In genomic region chr7:101107073-101107810, GRCm38 (mm10) we compare ENCODE assay signal across 8 mouse cellular contexts. TPM values are rescaled to one million over a fixed set of nuclear protein-coding genes. Genes with fewer than 3 reads are reported as not detected.
A peak's percentile ranks its signal among the peaks of the same experiment; 100 is the strongest.
DNase-seq lines count a peak whose midpoint lies in the region; ATAC-seq and TF ChIP-seq lines count a peak whose summit lies in the region.

No protein-coding gene starts in this region.

- TF ChIP-seq RAD21 in MEL (IDR thresholded peaks at IDR 0.05; ENCODE audit: low read depth, low read length) = no peak

- H3K27ac ChIP-seq in kidney, postnatal 0 days = peak overlapping the region; percentile 96
- no peak overlapping the region for H3K27ac ChIP-seq in MEL (ENCODE audit: control insufficient read depth, low read depth, low read length)
- peak overlapping the region; percentile 98; the same call in 1 of the 2 replicates for H3K27ac ChIP-seq in forebrain, embryonic 11.5 days (ENCODE audit: low read depth, low read length)
- H3K27ac ChIP-seq in limb, embryonic 14.5 days (replicated peaks; ENCODE audit: low read depth, low read length) = peak overlapping the region; percentile 97

- H3K36me3 ChIP-seq in kidney, postnatal 0 days (ENCODE audit: insufficient read depth, low read length) = no peaks in the 10 kb centered on the region
- peaks cover 0 to 10% of the 10 kb centered on the region in 2 experiments; a peak in 3 of 4 replicates for H3K36me3 ChIP-seq in MEL (ENCODE audit: control insufficient read depth in 1 of 2, insufficient read depth in 2 of 2, low read length in 2 of 2)
- H3K36me3 ChIP-seq in forebrain, embryonic 11.5 days (ENCODE audit: control insufficient read depth, insufficient read depth, low read length) = peaks cover 3% of the 10 kb centered on the region; the same call in 1 of the 2 replicates
- H3K36me3 ChIP-seq in limb, embryonic 14.5 days (ENCODE audit: control insufficient read depth, insufficient read depth, low read length) = peaks cover 12% of the 10 kb centered on the region; the same call in 1 of the 2 replicates
- no peaks in the 10 kb centered on the region for H3K36me3 ChIP-seq in splenic B cell, adult 2 months (ENCODE audit: control insufficient read depth, insufficient read depth, low read length, poor library complexity, severe bottlenecking)

- peak overlapping the region; percentile 80; the same call in 1 of the 2 replicates for H3K9ac ChIP-seq in kidney, postnatal 0 days (ENCODE audit: low read depth, low read length)
- peak overlapping the region; percentile 80 for H3K9ac ChIP-seq in MEL (ENCODE audit: control insufficient read depth, low read depth, low read length, poor library complexity, severe bottlenecking)
- peak overlapping the region; percentile 93 for H3K9ac ChIP-seq in forebrain, embryonic 11.5 days (ENCODE audit: low read length)
- H3K9ac ChIP-seq in limb, embryonic 14.5 days (ENCODE audit: low read depth, low read length, severe bottlenecking) = peak overlapping the region; percentile 78

- no peak for TF ChIP-seq CTCF in kidney, postnatal 0 days (IDR thresholded peaks at IDR 0.05; ENCODE audit: low read depth)
- no peak for TF ChIP-seq CTCF in MEL (IDR thresholded peaks at IDR 0.05 in 2 of 3, conservative IDR thresholded peaks at IDR 0.05 in 1 of 3; ENCODE audit: control insufficient read depth in 1 of 3, insufficient read depth in 1 of 3, low read depth in 2 of 3, low read length in 3 of 3, poor library complexity in 1 of 3, severe bottlenecking in 1 of 3)

- no peaks in the 10 kb centered on the region for H3K27me3 ChIP-seq in kidney, postnatal 0 days (ENCODE audit: insufficient read depth, low read length)
- H3K27me3 ChIP-seq in MEL (ENCODE audit: control insufficient read depth in 1 of 2, insufficient read depth in 2 of 2, low read length in 2 of 2) = peaks cover 0 to 3% of the 10 kb centered on the region in 2 experiments; a peak in 3 of 4 replicates
- H3K27me3 ChIP-seq in forebrain, embryonic 11.5 days (ENCODE audit: control insufficient read depth, insufficient read depth, low read length) = no peaks in the 10 kb centered on the region
- H3K27me3 ChIP-seq in limb, embryonic 14.5 days (ENCODE audit: control insufficient read depth, insufficient read depth, low read length) = no peaks in the 10 kb centered on the region
- no peaks in the 10 kb centered on the region for H3K27me3 ChIP-seq in splenic B cell, adult 2 months (ENCODE audit: control insufficient read depth, insufficient read depth, low read length, poor library complexity, severe bottlenecking)

- peak overlapping the region; percentile 90 for H3K4me2 ChIP-seq in kidney, postnatal 0 days (ENCODE audit: low read length)
- peak overlapping the region; percentile 87 for H3K4me2 ChIP-seq in forebrain, embryonic 11.5 days (ENCODE audit: low read depth, low read length, severe bottlenecking)
- H3K4me2 ChIP-seq in limb, embryonic 14.5 days (replicated peaks; ENCODE audit: low read depth, low read length, severe bottlenecking) = peak overlapping the region; percentile 92

- peak overlapping the region; percentile 78 for H3K4me3 ChIP-seq in kidney, postnatal 0 days (replicated peaks; ENCODE audit: low read depth, low read length)
- peak overlapping the region; percentile 36 to 63 for H3K4me3 ChIP-seq in MEL (ENCODE audit: control insufficient read depth in 1 of 2, insufficient read depth in 1 of 2, low read depth in 2 of 2, low read length in 2 of 2)
- H3K4me3 ChIP-seq in forebrain, embryonic 11.5 days (ENCODE audit: low read depth, low read length) = peak overlapping the region; percentile 88
- peak overlapping the region; percentile 60 for H3K4me3 ChIP-seq in limb, embryonic 14.5 days (replicated peaks; ENCODE audit: low read length)

- H3K4me1 ChIP-seq in kidney, postnatal 0 days (replicated peaks; ENCODE audit: insufficient read depth, low read length) = peaks cover 4% of the 10 kb centered on the region; the same call in 1 of the 2 replicates
- H3K4me1 ChIP-seq in MEL (ENCODE audit: control insufficient read depth in 1 of 2, insufficient read depth in 2 of 2, low read length in 2 of 2) = peaks cover 0 to 15% of the 10 kb centered on the region in 2 experiments
- H3K4me1 ChIP-seq in forebrain, embryonic 11.5 days (replicated peaks; ENCODE audit: control insufficient read depth, insufficient read depth, low read length) = peaks cover 7% of the 10 kb centered on the region; the same call in 1 of the 2 replicates
- peaks cover 11% of the 10 kb centered on the region for H3K4me1 ChIP-seq in limb, embryonic 14.5 days (ENCODE audit: control insufficient read depth, insufficient read depth, low read length)

- TF ChIP-seq POLR2A in MEL (IDR thresholded peaks at IDR 0.05; ENCODE audit: control insufficient read depth in 1 of 2, insufficient read depth in 1 of 2, low read depth in 1 of 2, low read length in 2 of 2, poor library complexity in 1 of 2) = no peak; a peak in 1 of 4 replicates
- no peak for TF ChIP-seq POLR2A in limb, embryonic 14.5 days (IDR thresholded peaks at IDR 0.05; ENCODE audit: borderline replicate concordance, extremely low read depth, insufficient read depth, insufficient read length)

- no peak for ATAC-seq in kidney, postnatal 0 days (replicated peaks; ENCODE audit: low FRiP score, low read depth)
- ATAC-seq in forebrain, embryonic 11.5 days (replicated peaks; ENCODE audit: low FRiP score) = peak; percentile 4
- ATAC-seq in limb, embryonic 14.5 days (ENCODE audit: low FRiP score, low read depth) = no peak

- DNase-seq in kidney, postnatal 0 days (ENCODE audit: low spot score) = peak; percentile 41
- no peak for DNase-seq in kidney, adult 9 months
- DNase-seq in MEL (ENCODE audit: low read depth, low spot score) = peak; percentile 59
- DNase-seq in forebrain, embryonic 11.5 days (ENCODE audit: low spot score) = no peak
- DNase-seq in limb, embryonic 14.5 days (ENCODE audit: low spot score) = no peak
- DNase-seq in splenic B cell, adult 2 months (ENCODE audit: low read depth, low spot score) = peak; percentile 15
- DNase-seq in right cerebral cortex, postnatal 25 days = no peak
- DNase-seq in adrenal gland, postnatal 25 days = no peak

- whole genome bisulfite sequencing in kidney, postnatal 0 days = 41% methylated on average over 5 of the region's 5 CpGs
- 26% methylated on average over 5 of the region's 5 CpGs for WGBS in forebrain, embryonic 11.5 days
- 39% methylated on average over 5 of the region's 5 CpGs for WGBS in limb, embryonic 14.5 days

- no peaks in the 10 kb centered on the region for H3K9me3 ChIP-seq in kidney, postnatal 0 days (replicated peaks; ENCODE audit: low read length)
- H3K9me3 ChIP-seq in MEL (replicated peaks; ENCODE audit: insufficient read depth, low read length) = no peaks in the 10 kb centered on the region
- no peaks in the 10 kb centered on the region for H3K9me3 ChIP-seq in forebrain, embryonic 11.5 days (ENCODE audit: control insufficient read depth, low read length)
- H3K9me3 ChIP-seq in limb, embryonic 14.5 days (ENCODE audit: control insufficient read depth, low read length) = no peaks in the 10 kb centered on the region

- TF ChIP-seq EP300 in MEL (IDR thresholded peaks at IDR 0.05; ENCODE audit: low read depth in 1 of 2, low read length in 2 of 2) = 0 out of 4 replicates have a peak, but pooled peaks of 1 of the 2 experiments have one; percentile 19

- H3K79me2 ChIP-seq in MEL (ENCODE audit: control insufficient read depth, insufficient read depth, low read length, poor library complexity) = peaks cover 6% of the 10 kb centered on the region

TF ChIP-seq in MEL, 35 proteins besides CTCF, POLR2A, EP300 and RAD21:
- TF ChIP-seq MAX (IDR thresholded peaks at IDR 0.05; ENCODE audit: low read length) (peak; percentile 5; the same call in 1 of the 2 replicates), ZKSCAN1 (IDR thresholded peaks at IDR 0.05; ENCODE audit: low read depth, low read length) (no peak)
TF ChIP-seq in MEL: peak in this region for 1.

RNA-seq across cellular contexts. Expression of gene Fchsd2, which starts 14.6 kb away (rescaled TPM):
- polyA plus RNA-seq in kidney, postnatal 0 days (2015; fragmentation: Nextera tagmentation; extraction: Ambion mirVana) = 15.9 and 16.5 TPM in 2 replicates
- total RNA-seq in MEL (2012; rRNA removed) = 3.8 and 3.9 TPM in 2 replicates
- polyA plus RNA-seq in MEL (2012; ENCODE audit: insufficient read depth in 1 of 2, insufficient read length in 2 of 2, low read depth in 1 of 2, low replicate concordance in 2 of 2, missing spikeins in 1 of 2) = 1 to 10 TPM in 1 of 2 experiments, not detected in 1; 6.3 TPM
- polyA plus RNA-seq in forebrain, embryonic 11.5 days (2014; fragmentation: Nextera tagmentation; extraction: Ambion mirVana) = 31.0 and 33.2 TPM in 2 replicates
- 21.9 and 22.0 TPM in 2 replicates for polyA plus RNA-seq in limb, embryonic 14.5 days (2012; rRNA removed)
- polyA plus RNA-seq in limb, embryonic 14.5 days (2014; fragmentation: Nextera tagmentation; extraction: Ambion mirVana) = 19.9 and 24.5 TPM in 2 replicates
- total RNA-seq in adrenal gland, postnatal 25 days (2021) = 24.1 and 31.9 TPM in 2 replicates

Comparison
In these comparisons a context has a peak if more than half of its experiments do, and no peak if none do; other contexts are left out.
1. DNase-seq: peak in kidney, postnatal 0 days (single experiment), MEL (single experiment) and splenic B cell, adult 2 months (single experiment); none in kidney, adult 9 months (single experiment), forebrain, embryonic 11.5 days (single experiment), limb, embryonic 14.5 days (single experiment), right cerebral cortex, postnatal 25 days (single experiment) and adrenal gland, postnatal 25 days (single experiment).
2. Peak in every context shown above with its lines, with median percentiles within 50 percentile points of each other: H3K4me2 ChIP-seq, H3K4me3 ChIP-seq and H3K9ac ChIP-seq.